Mouse (Mus musculus) stomach, postnatal 0 days (tissue): ENCODE results near the gene E130114P18Rik. TPM values are rescaled to one million over a fixed set of nuclear protein-coding genes. Genes with fewer than 3 reads are reported as not detected.
A peak's percentile ranks its signal among the peaks of the same experiment; 100 is the strongest.

Experiments used
- ATAC-seq: fragments of 200-750 bp; cut with Nextera tagmentation; 2 replicates; pipeline ENCODE4 v1.8.0; 2017; ENCODE audit not compliant: low FRiP score, low TSS enrichment
- DNase-seq: peaks from one replicate; pipeline ENCODE4 v3.0.0-alpha.2; 2016; ENCODE audit warnings: low spot score
- H3K27ac ChIP-seq: fragments of 300-500 bp; sonication (generic); replicated peaks from 2 replicates; pipeline ENCODE4 v1.5.1; 2014; ENCODE audit warnings: mild to moderate bottlenecking, control low read depth
- H3K27me3 ChIP-seq: fragments of 300-500 bp; sonication (generic); 2 replicates; pipeline ENCODE4 v1.6.1; 2014; ENCODE audit warnings: low read length; ENCODE audit not compliant: control insufficient read depth, insufficient read depth
- H3K36me3 ChIP-seq: fragments of 300-500 bp; sonication (generic); 2 replicates; pipeline ENCODE4 v1.6.1; 2014; ENCODE audit warnings: low read length, mixed read lengths; ENCODE audit not compliant: control insufficient read depth, insufficient read depth
- H3K4me1 ChIP-seq: fragments of 300-500 bp; sonication (generic); replicated peaks from 2 replicates; pipeline ENCODE4 v1.6.1; 2014; ENCODE audit warnings: antibody characterized with exemption; ENCODE audit not compliant: control insufficient read depth, insufficient read depth
- H3K4me2 ChIP-seq: fragments of 300-500 bp; sonication (generic); replicated peaks from 2 replicates; pipeline ENCODE4 v1.6.1; 2014; ENCODE audit warnings: low read depth, mild to moderate bottlenecking, control low read depth, moderate library complexity
- H3K4me3 ChIP-seq: fragments of 300-500 bp; sonication (generic); 2 replicates; pipeline ENCODE4 v1.5.1; 2014; ENCODE audit warnings: low read depth, low read length, control low read depth
- H3K9ac ChIP-seq: fragments of 300-500 bp; sonication (generic); 2 replicates; pipeline ENCODE4 v1.6.1; 2014; ENCODE audit warnings: mild to moderate bottlenecking, low read length, control low read depth, mixed read lengths
- H3K9me3 ChIP-seq: fragments of 300-500 bp; sonication (generic); 2 replicates; pipeline ENCODE4 v1.6.1; 2016; ENCODE audit warnings: low read length; ENCODE audit not compliant: control insufficient read depth
- CTCF ChIP-seq: IDR thresholded peaks from 2 replicates; pipeline ENCODE4 v1.5.1; 2016; ENCODE audit warnings: antibody characterized with exemption, low read depth, mild to moderate bottlenecking, moderate library complexity
- EP300 ChIP-seq: optimal IDR thresholded peaks from 2 replicates; pipeline ENCODE3; 2016; ENCODE audit warnings: antibody characterized with exemption
- WGBS: fragments of 180-500 bp; shearing (Covaris S2); extraction: QIAGEN DNeasy Blood & Tissue Kit; methylation state at CpG from one replicate; pipeline ENCODE4 v1.1.7; 2014; 5-methylcytosine and 5-hydroxymethylcytosine counted together
- polyA plus RNA-seq: library from polyadenylated mRNA; unstranded; fragments of >200 nt; fragmentation: Nextera tagmentation; extraction: Ambion mirVana; gene quantifications from 2 replicates; pipeline ENCODE4 v1.2.1, GENCODE M21; 2015

Gene E130114P18Rik
- polyA plus RNA-seq, 1 experiment from 2014 or later = 1.2 TPM

DNA sequence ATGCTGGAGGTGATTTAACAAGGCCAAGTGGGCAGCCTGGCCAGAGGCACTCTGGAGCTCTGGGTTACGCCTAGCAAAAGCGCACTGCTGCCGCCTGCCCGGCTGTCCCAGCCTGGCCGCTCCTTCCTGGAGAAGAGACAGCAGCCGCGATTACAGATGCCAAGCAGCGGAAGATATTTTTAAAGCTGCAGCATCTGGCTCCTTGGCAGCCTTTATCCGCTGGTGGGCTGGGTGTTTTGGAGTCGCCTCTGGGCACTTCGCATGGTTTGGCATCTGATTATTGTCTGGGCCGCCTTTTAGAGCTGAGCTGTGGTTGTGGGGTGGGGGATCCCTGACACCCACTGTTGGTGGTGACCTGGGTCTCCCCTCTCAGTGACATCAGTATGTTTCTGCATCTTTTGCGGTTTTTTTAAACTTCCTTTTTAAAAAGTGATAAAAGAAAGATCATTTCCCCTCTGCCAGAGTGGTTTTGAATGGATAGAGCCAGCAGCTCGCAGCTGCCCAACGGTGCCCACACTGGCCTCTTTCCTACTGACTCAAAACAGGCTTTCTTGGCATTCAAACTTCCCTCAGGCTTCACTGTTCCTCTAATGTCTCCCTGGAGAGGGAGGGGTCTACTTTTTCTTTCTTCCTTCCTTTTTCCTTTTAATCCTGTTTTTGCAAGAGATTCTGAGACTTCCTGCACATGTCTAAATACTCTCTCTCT is 159.1 kb downstream of the E130114P18Rik start:
- TF ChIP-seq EP300 (no peak), CTCF (0 out of 2 replicates have a peak, but pooled peaks have one; percentile 15)
- Histone ChIP-seq H3K27ac (no peak overlapping the region), H3K4me3 (no peak overlapping the region), H3K4me1 (no peaks in the 10 kb centered on the region), H3K9ac (no peak overlapping the region), H3K27me3 (no peaks in the 10 kb centered on the region), H3K4me2 (0 out of 2 replicates have a peak overlapping the region, but pooled peaks have one; percentile 6), H3K9me3 (no peaks in the 10 kb centered on the region), H3K36me3 (no peaks in the 10 kb centered on the region)
- 53% methylated on average over 15 of the region's 15 CpGs for WGBS
- DNase-seq (peak; percentile 16), ATAC-seq (no peak)

DNA sequence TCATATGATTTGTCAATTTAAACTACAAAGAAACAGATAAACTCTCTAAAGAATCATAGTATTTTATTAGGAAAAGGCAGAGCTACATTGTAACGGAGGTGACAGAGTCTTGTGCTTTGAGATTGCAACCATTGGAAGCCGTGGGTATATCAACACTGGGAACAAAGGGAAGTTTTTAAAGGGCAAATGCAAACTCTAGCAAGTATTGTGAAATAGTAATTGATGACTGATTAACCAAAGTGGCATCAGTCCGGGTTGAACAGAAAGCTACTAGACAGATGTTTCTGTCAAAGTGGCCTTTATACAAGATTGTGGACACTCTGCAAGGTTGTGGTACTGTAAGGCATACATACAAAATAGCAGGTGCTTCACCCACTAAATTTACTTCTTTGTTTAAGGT is 162.8 kb downstream of the E130114P18Rik start:
- Histone ChIP-seq H3K27me3 (no peaks in the 10 kb centered on the region), H3K4me2 (no peak overlapping the region), H3K36me3 (no peaks in the 10 kb centered on the region), H3K4me3 (no peak overlapping the region), H3K9me3 (no peaks in the 10 kb centered on the region), H3K4me1 (peaks cover 4% of the 10 kb centered on the region), H3K27ac (no peak overlapping the region), H3K9ac (no peak overlapping the region)
- TF ChIP-seq CTCF = no peak
- TF ChIP-seq EP300 = no peak
- ATAC-seq (no peak), DNase-seq (no peak)
- 74% methylated on average over 3 of the region's 3 CpGs for WGBS

DNA sequence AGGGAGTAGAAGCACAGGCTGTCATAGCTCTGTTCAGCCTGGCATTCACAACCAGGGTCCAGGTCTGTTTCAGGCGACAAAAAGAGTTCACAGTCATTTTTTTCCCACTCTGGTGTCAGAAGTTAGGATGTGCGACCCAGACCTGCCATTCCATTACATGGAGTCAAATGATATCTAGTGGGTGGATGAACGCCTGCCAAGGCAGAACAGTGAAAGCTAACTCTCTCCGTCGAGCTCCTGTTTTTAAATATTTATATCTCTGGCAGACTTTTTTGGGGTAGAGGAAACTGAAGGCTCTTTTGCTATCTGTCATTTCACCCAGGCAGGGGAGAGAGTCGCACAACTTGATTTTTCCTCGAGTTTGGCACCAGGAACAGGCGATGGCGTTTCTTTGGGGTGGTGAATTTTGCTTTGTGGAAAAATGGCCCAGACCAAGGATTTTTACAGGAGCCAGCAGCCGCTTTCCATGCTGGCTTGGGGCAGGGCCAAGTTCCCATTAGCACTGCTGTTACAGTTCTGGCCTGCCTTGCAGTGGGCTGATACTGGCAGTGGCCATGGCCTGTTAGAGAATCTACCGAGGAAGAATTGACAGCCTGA is 166.5 kb downstream of the E130114P18Rik start:
- DNase-seq (peak; percentile 36), ATAC-seq (no peak)

DNA sequence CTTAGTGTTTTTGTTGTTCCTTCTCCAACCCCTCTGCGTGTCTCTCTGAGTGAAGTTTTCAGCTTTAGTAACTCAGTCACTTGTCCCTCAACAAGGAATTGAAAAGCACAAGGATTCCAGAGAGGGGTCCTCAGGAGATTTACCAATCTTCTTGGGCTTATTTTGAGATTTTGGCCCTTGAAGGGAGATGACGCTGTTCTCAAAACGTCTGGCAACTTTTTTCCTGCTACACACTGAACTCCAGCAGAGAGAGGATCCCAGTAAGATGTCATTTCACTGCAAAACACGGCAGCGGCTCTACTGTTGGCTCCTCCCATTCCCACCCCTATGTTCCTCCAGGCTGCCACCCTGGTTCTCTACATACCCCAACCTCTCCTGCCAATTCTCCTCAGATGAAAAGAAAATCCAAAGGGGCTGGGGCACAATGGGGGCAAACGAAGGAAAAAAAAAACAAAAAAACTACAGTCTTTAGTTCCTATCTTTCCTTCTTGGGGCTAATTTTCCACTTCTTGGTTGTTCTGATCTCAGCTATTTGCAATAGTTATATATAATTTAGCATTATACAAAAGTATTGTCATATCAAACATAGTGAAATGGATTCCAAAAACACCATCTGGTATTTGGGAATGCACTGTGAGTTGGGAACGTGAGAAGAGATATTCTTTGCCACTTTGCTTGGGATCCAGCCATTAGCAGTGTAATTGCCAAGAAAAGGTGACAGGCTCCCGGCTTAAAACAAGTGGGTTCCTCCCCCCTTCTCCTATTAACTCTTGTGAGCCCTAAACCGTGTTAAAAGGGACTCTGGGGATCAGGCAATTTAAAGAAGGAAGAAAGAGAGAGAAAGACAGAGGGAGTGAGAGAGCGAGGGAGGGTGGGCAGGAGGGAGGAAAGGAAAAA is 167.8 kb downstream of the E130114P18Rik start:
- H3K9me3 ChIP-seq = no peaks in the 10 kb centered on the region
- DNase-seq (no peak), ATAC-seq (no peak)
- no peak overlapping the region for H3K9ac ChIP-seq
- peaks cover 4% of the 10 kb centered on the region for H3K4me1 ChIP-seq
- 46% methylated on average over 10 of the region's 10 CpGs for WGBS
- H3K4me3 ChIP-seq = no peak overlapping the region
- H3K27ac ChIP-seq = no peak overlapping the region
- H3K4me2 ChIP-seq = no peak overlapping the region
- no peak for TF ChIP-seq CTCF
- TF ChIP-seq EP300 = no peak
- H3K36me3 ChIP-seq = no peaks in the 10 kb centered on the region
- no peaks in the 10 kb centered on the region for H3K27me3 ChIP-seq

More for the DNA sequence above, 166.5 kb downstream of the E130114P18Rik start:
- 44% methylated on average over 11 of the region's 11 CpGs for WGBS
- H3K4me3 ChIP-seq = no peak overlapping the region
- no peaks in the 10 kb centered on the region for H3K27me3 ChIP-seq
- H3K4me1 ChIP-seq = peaks cover 4% of the 10 kb centered on the region
- no peak overlapping the region for H3K4me2 ChIP-seq
- TF ChIP-seq CTCF (no peak), EP300 (no peak)
- H3K9me3 ChIP-seq = no peaks in the 10 kb centered on the region
- H3K27ac ChIP-seq = no peak overlapping the region
- H3K36me3 ChIP-seq = no peaks in the 10 kb centered on the region
- H3K9ac ChIP-seq = no peak overlapping the region

DNA sequence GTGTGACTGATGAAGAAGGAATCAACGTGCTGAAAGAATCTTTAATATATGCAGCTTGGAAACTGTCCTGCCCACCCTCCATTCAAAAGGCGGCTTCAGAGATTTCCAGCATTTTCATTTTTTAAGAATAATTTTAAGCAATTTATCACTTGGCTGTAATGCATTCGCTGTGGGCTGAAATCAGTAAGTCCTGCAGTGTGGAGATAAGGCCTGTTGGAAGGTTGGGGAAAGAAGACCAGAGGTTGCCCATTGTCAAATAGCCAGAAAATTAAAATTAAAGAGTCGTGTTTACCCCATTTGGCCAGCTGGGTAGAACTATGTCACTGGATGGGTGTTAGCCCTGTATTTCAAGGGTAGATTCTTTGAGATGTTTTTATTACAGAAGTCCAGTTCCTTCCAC is 168.5 kb downstream of the E130114P18Rik start:
- H3K27me3 ChIP-seq = no peaks in the 10 kb centered on the region
- H3K9me3 ChIP-seq = no peaks in the 10 kb centered on the region
- DNase-seq (no peak), ATAC-seq (no peak)
- H3K36me3 ChIP-seq = no peaks in the 10 kb centered on the region
- H3K4me1 ChIP-seq = peaks cover 4% of the 10 kb centered on the region
- H3K4me2 ChIP-seq = no peak overlapping the region
- H3K27ac ChIP-seq = no peak overlapping the region
- H3K9ac ChIP-seq = no peak overlapping the region
- WGBS = 83% methylated on average over 4 of the region's 4 CpGs
- no peak overlapping the region for H3K4me3 ChIP-seq
- TF ChIP-seq EP300 = no peak
- no peak for TF ChIP-seq CTCF
